Mouse (Mus musculus): ENCODE measurements at regions not wholly inside any gene's neighbourhood (a gene's known extent, or its start where the extent isn't known, plus 50 kb on each side); places are given as distances from the start of the nearest gene placed in this dataset.

- TF ChIP-seq CTCF (conservative IDR thresholded peaks at IDR 0.05; ENCODE audit: insufficient read depth, insufficient read length, low read depth, low read length): no peak
- no peak for TF ChIP-seq POLR2A (IDR thresholded peaks at IDR 0.05; ENCODE audit: low read depth, low read length)
Measured at GRCm38 (mm10) chr1:35764068-35764467, 304.1 kb upstream of the Hs6st1 start.

Measured in kidney, adult 2 months (tissue).